Mouse (Mus musculus) left cerebral cortex, postnatal 4 days (tissue): ENCODE results near the gene Zbtb46. TPM values are rescaled to one million over a fixed set of nuclear protein-coding genes. Genes with fewer than 3 reads are reported as not detected.
A peak's percentile ranks its signal among the peaks of the same experiment; 100 is the strongest.

Experiments used
- DNase-seq: peaks from one replicate; pipeline ENCODE4 v3.0.0-alpha.2; 2022
- intact Hi-C: fragments of 180-260 bp; cut with DNase I; formaldehyde crosslinking; loops from one replicate; pipeline ENCODE4 v1.15.1; 2025
- total RNA-seq, 2 experiments: library from RNA; stranded (reverse); gene quantifications; 2 replicates each; pipeline ENCODE4 v1.2.3; 2021

Zbtb46 gene
- total RNA-seq, 2 experiments from 2014 or later: 16.6 to 16.8 TPM

GRCm38 (mm10) chr2:181470285-181470684 lies 11.1 kb upstream of the Zbtb46 start:
- intact Hi-C loops: no loop called here
- DNase-seq: no peak

- intact Hi-C loops: no loop called here
- DNase-seq: no peak
Measured at GRCm38 (mm10) chr2:181465423-181465822, 6.2 kb upstream of the Zbtb46 start.

GRCm38 (mm10) chr2:181463008-181463738 lies 3.9 kb upstream of the Zbtb46 start:
- peak; percentile 96 for DNase-seq
- intact Hi-C loops: no loop called here

GRCm38 (mm10) chr2:181462604-181463003 lies 3.4 kb upstream of the Zbtb46 start:
- DNase-seq: no peak
- intact Hi-C loops: no loop called here

- no peak for DNase-seq
- intact Hi-C loops: no loop called here
Measured at GRCm38 (mm10) chr2:181461536-181462100, 2.4 kb upstream of the Zbtb46 start.

GRCm38 (mm10) chr2:181459673-181460621 lies 721 bp upstream of the Zbtb46 start:
- peak; percentile 60 for DNase-seq
- intact Hi-C loops: no loop called here

GRCm38 (mm10) chr2:181458411-181459152 lies 644 bp downstream of the Zbtb46 start:
- intact Hi-C loops: no loop called here
- peak; percentile 33 for DNase-seq

- intact Hi-C loops: no loop called here
- DNase-seq: no peak
Measured at GRCm38 (mm10) chr2:181457831-181458230, 1.4 kb downstream of the Zbtb46 start.

- DNase-seq: no peak
- intact Hi-C loops: no loop called here
Measured at GRCm38 (mm10) chr2:181455899-181456298, 3.3 kb downstream of the Zbtb46 start.

- no peak for DNase-seq
- intact Hi-C loops: no loop called here
Measured at GRCm38 (mm10) chr2:181453274-181453673, 6.0 kb downstream of the Zbtb46 start.

GRCm38 (mm10) chr2:181452181-181452580 lies 7.0 kb downstream of the Zbtb46 start:
- no peak for DNase-seq
- intact Hi-C loops: no loop called here

- intact Hi-C loops: no loop called here
- DNase-seq: no peak
Measured at GRCm38 (mm10) chr2:181443016-181443415, 16.2 kb downstream of the Zbtb46 start.

- intact Hi-C loops: no loop called here
Measured at GRCm38 (mm10) chr2:181438176-181438575, 21.1 kb downstream of the Zbtb46 start.

GRCm38 (mm10) chr2:181436246-181436645 lies 23.0 kb downstream of the Zbtb46 start:
- intact Hi-C loops: no loop called here
- no peak for DNase-seq

More at GRCm38 (mm10) chr2:181438176-181438575, 21.1 kb downstream of the Zbtb46 start:
- no peak for DNase-seq

GRCm38 (mm10) chr2:181423834-181424233 lies 35.4 kb downstream of the Zbtb46 start:
- intact Hi-C loops: no loop called here
- DNase-seq: no peak

- intact Hi-C loops: no loop called here
- DNase-seq: no peak
Measured at GRCm38 (mm10) chr2:181420903-181421638, 38.2 kb downstream of the Zbtb46 start.

GRCm38 (mm10) chr2:181420426-181420825 lies 38.8 kb downstream of the Zbtb46 start:
- intact Hi-C loops: no loop called here

GRCm38 (mm10) chr2:181419359-181419758 lies 39.9 kb downstream of the Zbtb46 start:
- intact Hi-C loops: no loop called here
- no peak for DNase-seq

More at GRCm38 (mm10) chr2:181420426-181420825, 38.8 kb downstream of the Zbtb46 start:
- DNase-seq: no peak

- peak; percentile 75 for DNase-seq
- intact Hi-C loops: no loop called here
Measured at GRCm38 (mm10) chr2:181415945-181416344, 43.3 kb downstream of the Zbtb46 start.

- intact Hi-C loops: no loop called here
- DNase-seq: no peak
Measured at GRCm38 (mm10) chr2:181413141-181413540, 46.1 kb downstream of the Zbtb46 start.
